Mouse (Mus musculus) embryonic facial prominence, embryonic 13.5 days (tissue): ENCODE measurements around the gene Ntrk2. TPM values are rescaled to one million over a fixed set of nuclear protein-coding genes. Genes with fewer than 3 reads are reported as not detected.
"Not testable (repeated sequence)": the region's sequence is repeated elsewhere in the genome, so short reads cannot be mapped to it uniquely, and the experiment has no call there.

Experiments
- ATAC-seq: fragments of 200-750 bp; cut with Nextera tagmentation; 2 replicates; pipeline ENCODE4 v1.8.0; 2017; ENCODE audit warnings: low read depth; ENCODE audit not compliant: insufficient number of reproducible peaks, insufficient read depth, low FRiP score, low TSS enrichment
- H3K27ac ChIP-seq: fragments of 300-500 bp; sonication (generic); 2 replicates; pipeline ENCODE4 v1.5.1; 2015; ENCODE audit warnings: moderate library complexity, mild to moderate bottlenecking, inconsistent platforms
- H3K27me3 ChIP-seq: fragments of 300-500 bp; sonication (generic); 2 replicates; pipeline ENCODE4 v1.6.1; 2015; ENCODE audit warnings: mild to moderate bottlenecking, inconsistent platforms
- H3K36me3 ChIP-seq: fragments of 300-500 bp; sonication (generic); 2 replicates; pipeline ENCODE4 v1.6.1; 2015; ENCODE audit warnings: mild to moderate bottlenecking, inconsistent platforms
- H3K4me1 ChIP-seq: fragments of 300-500 bp; sonication (generic); 2 replicates; pipeline ENCODE4 v1.6.1; 2015; ENCODE audit warnings: inconsistent platforms
- H3K4me2 ChIP-seq: fragments of 300-500 bp; sonication (generic); 2 replicates; pipeline ENCODE4 v1.6.1; 2015; ENCODE audit warnings: moderate library complexity, mild to moderate bottlenecking, inconsistent platforms
- H3K4me3 ChIP-seq: fragments of 300-500 bp; sonication (generic); 2 replicates; pipeline ENCODE4 v1.5.1; 2015; ENCODE audit warnings: mild to moderate bottlenecking, inconsistent platforms
- H3K9ac ChIP-seq: fragments of 300-500 bp; sonication (generic); 2 replicates; pipeline ENCODE4 v1.6.1; 2015; ENCODE audit warnings: mild to moderate bottlenecking, inconsistent platforms
- H3K9me3 ChIP-seq: fragments of 300-500 bp; sonication (generic); 2 replicates; pipeline ENCODE4 v1.6.1; 2016; ENCODE audit warnings: inconsistent platforms
- WGBS: fragments of 180-500 bp; shearing (Covaris S2); methylation state at CpG from one replicate; pipeline ENCODE4 v1.1.7; 2015; ENCODE audit warnings: mixed read lengths; 5-methylcytosine and 5-hydroxymethylcytosine counted together
- polyA plus RNA-seq: library from polyadenylated mRNA; unstranded; fragments of >200 nt; fragmentation: Nextera tagmentation; extraction: Ambion mirVana; gene quantifications from 2 replicates; pipeline ENCODE4 v1.2.1, GENCODE M21; 2015

The Ntrk2 gene
- polyA plus RNA-seq, 1 experiment from 2014 or later: 28.1 TPM

DNA sequence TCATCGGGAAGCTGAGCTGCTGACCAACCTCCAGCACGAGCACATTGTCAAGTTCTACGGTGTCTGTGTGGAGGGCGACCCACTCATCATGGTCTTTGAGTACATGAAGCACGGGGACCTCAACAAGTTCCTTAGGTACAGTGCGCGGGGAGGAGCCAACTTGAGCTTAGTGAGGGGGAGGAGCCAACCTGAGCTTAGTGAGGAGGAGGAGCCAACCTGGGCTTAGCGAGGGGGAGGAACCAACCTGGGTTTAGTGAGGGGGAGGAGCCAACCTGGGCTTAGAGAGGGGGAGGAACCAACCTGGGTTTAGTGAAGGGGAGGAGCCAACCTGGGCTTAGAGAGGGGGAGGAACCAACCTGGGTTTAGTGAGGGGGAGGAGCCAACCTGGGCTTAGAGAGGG is 248.0 kb downstream of the Ntrk2 start:
- not testable (repeated sequence) for H3K27ac ChIP-seq, H3K36me3 ChIP-seq, H3K4me3 ChIP-seq, H3K27me3 ChIP-seq, H3K4me2 ChIP-seq, ATAC-seq, H3K4me1 ChIP-seq, H3K9ac ChIP-seq, H3K9me3 ChIP-seq
- 79% methylated on average over 8 of the region's 8 CpGs for WGBS

- H3K4me3 ChIP-seq: no peak overlapping the region
- H3K27me3 ChIP-seq: peaks cover 4% of the 10 kb centered on the region; the same call in 1 of the 2 replicates
- no peak overlapping the region for H3K9ac ChIP-seq
- H3K4me1 ChIP-seq: peaks cover 7% of the 10 kb centered on the region; the same call in 1 of the 2 replicates
- ATAC-seq: no peak
- H3K27ac ChIP-seq: no peak overlapping the region
- H3K36me3 ChIP-seq: no peaks in the 10 kb centered on the region
- WGBS: 78% methylated on average over 4 of the region's 4 CpGs
- H3K9me3 ChIP-seq: no peaks in the 10 kb centered on the region
- H3K4me2 ChIP-seq: no peak overlapping the region
Observed at GRCm38 (mm10) chr13:59056859-59057258, 250.5 kb downstream of the Ntrk2 start.

DNA sequence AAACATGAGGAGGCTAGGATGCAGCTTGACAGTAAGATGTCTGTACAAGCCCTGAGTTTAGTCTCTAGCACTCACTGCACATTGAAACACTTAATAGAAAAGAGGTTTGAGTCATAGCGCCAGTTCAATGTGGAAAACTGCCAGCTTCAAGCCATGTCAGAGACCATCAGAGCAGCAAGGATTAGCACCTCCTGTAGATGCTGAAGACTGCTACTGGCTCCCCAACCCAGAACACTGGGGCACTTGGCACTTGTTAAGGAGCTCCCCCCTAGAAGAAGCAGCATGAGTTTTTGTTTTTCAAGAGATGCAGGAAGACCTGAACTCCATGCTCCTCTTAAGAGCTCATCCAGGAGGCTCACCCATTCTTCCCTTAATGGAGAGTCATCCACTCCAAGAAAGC is 251.5 kb downstream of the Ntrk2 start:
- 53% methylated on average over 1 of the region's 1 CpGs for WGBS
- Histone ChIP-seq H3K9ac (no peak overlapping the region), H3K4me1 (peaks cover 7% of the 10 kb centered on the region; the same call in 1 of the 2 replicates), H3K27ac (no peak overlapping the region), H3K4me3 (no peak overlapping the region), H3K27me3 (peaks cover 4% of the 10 kb centered on the region; the same call in 1 of the 2 replicates), H3K36me3 (no peaks in the 10 kb centered on the region), H3K9me3 (no peaks in the 10 kb centered on the region), H3K4me2 (no peak overlapping the region)
- ATAC-seq: no peak

DNA sequence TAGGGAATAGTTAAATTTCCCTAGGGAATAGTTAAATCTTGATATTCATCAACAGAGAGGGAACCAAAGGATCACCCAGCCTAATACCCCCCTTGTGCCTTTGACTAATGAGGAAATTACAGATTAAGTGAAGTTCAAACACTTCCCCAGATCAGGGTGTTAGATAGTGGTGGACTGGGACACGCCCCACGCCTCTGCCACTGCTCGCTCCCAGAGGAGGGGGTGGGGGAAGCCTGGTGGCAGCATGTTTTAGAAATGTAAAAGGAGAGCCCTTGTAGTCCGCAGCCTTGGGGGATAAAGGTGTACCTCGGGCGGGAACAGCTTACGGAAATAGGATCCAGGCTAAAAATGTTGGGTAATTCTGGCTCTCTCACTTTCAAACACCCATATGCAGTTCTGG is 252.7 kb downstream of the Ntrk2 start:
- Histone ChIP-seq H3K27ac (no peak overlapping the region), H3K4me3 (no peak overlapping the region), H3K4me2 (no peak overlapping the region), H3K36me3 (no peaks in the 10 kb centered on the region), H3K9me3 (no peaks in the 10 kb centered on the region), H3K4me1 (peaks cover 7% of the 10 kb centered on the region; the same call in 1 of the 2 replicates), H3K27me3 (peaks cover 4% of the 10 kb centered on the region; the same call in 1 of the 2 replicates), H3K9ac (no peak overlapping the region)
- WGBS: 15% methylated on average over 7 of the region's 7 CpGs
- no peak; the same call in 1 of the 2 replicates for ATAC-seq

DNA sequence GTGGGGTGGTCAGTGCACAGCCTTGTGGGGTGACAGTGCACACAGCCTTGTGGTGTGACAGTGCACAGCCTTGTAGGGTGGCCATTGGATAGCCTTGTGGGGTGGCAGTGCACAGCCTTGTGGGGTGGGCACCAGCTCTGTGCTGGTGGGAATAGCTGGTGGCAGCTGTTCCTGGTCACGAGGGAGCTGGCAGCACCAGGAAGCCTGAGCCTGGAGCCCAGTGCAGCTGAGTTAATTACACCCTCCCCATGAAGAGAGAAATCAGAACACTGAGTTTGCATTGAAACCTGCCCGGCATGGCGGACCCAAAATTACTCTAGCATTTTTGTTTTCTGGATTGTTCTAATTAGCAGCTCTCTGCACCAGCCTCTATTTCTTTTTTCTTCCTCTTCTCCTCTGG is 259.3 kb downstream of the Ntrk2 start:
- H3K36me3 ChIP-seq: no peaks in the 10 kb centered on the region
- H3K9me3 ChIP-seq: no peaks in the 10 kb centered on the region
- no peaks in the 10 kb centered on the region for H3K27me3 ChIP-seq
- no peak overlapping the region for H3K4me2 ChIP-seq
- WGBS: 74% methylated on average over 3 of the region's 3 CpGs
- no peak for ATAC-seq
- no peak overlapping the region for H3K9ac ChIP-seq
- no peaks in the 10 kb centered on the region for H3K4me1 ChIP-seq
- no peak overlapping the region for H3K27ac ChIP-seq
- no peak overlapping the region for H3K4me3 ChIP-seq

DNA sequence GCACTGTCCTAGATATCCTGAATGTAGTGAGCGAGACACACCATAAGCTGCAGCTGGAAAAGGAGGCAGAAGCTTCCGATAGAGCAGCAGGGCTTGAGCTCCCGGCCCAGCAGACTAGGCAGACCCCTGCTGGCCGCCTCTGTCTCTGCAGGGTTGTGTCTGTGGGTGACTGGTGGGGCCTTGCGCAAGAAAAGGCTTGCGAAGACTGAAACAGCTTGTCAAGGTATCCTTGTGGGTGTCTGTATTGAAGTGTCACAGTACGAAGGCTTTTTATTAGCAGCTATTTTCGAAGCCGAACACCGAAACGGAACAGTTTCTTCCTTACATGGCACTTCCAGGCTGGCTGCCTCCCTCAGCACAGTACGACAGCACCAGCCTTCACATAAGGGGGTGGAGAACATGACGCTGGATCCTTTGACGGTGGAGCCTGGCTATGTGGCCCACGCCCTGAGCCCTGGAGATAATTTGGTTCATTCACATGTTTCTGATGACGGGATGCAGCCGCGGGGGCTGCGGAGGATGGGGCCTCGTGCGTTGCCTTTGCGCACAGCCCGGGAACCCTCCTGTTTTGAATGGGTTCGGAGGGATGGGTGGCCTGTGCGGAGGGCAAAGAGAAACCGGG is 267.4 kb downstream of the Ntrk2 start:
- no peaks in the 10 kb centered on the region for H3K9me3 ChIP-seq
- ATAC-seq: 0 out of 2 replicates have a peak, but pooled peaks have one; percentile 52
- WGBS: 16% methylated on average over 26 of the region's 26 CpGs
- peak overlapping the region; percentile 54 for H3K4me2 ChIP-seq
- H3K27ac ChIP-seq: no peak overlapping the region
- H3K27me3 ChIP-seq: peaks cover 24% of the 10 kb centered on the region
- H3K9ac ChIP-seq: peak overlapping the region; percentile 49
- peaks cover 13% of the 10 kb centered on the region for H3K4me1 ChIP-seq
- H3K36me3 ChIP-seq: no peaks in the 10 kb centered on the region
- H3K4me3 ChIP-seq: peak overlapping the region; percentile 22

GRCm38 (mm10) chr13:59076489-59076888 is 270.1 kb downstream of the Ntrk2 start:
- Histone ChIP-seq H3K27ac (no peak overlapping the region), H3K9ac (no peak overlapping the region), H3K4me3 (no peak overlapping the region), H3K4me1 (peaks cover 19% of the 10 kb centered on the region), H3K36me3 (no peaks in the 10 kb centered on the region), H3K27me3 (peaks cover 24% of the 10 kb centered on the region), H3K9me3 (no peaks in the 10 kb centered on the region), H3K4me2 (no peak overlapping the region)
- WGBS: 77% methylated on average over 4 of the region's 4 CpGs
- ATAC-seq: no peak

- no peak overlapping the region for H3K27ac ChIP-seq
- no peak overlapping the region for H3K9ac ChIP-seq
- no peak for ATAC-seq
- no peak overlapping the region for H3K4me3 ChIP-seq
- no peak overlapping the region for H3K4me2 ChIP-seq
- no peaks in the 10 kb centered on the region for H3K36me3 ChIP-seq
- H3K9me3 ChIP-seq: no peaks in the 10 kb centered on the region
- H3K4me1 ChIP-seq: peaks cover 6% of the 10 kb centered on the region; the same call in 1 of the 2 replicates
- peaks cover 10% of the 10 kb centered on the region for H3K27me3 ChIP-seq
- 55% methylated on average over 7 of the region's 7 CpGs for WGBS
Observed at GRCm38 (mm10) chr13:59079761-59080461, 273.5 kb downstream of the Ntrk2 start.

- ATAC-seq: no peak
- Histone ChIP-seq H3K9me3 (no peaks in the 10 kb centered on the region), H3K4me1 (peaks cover 6% of the 10 kb centered on the region; the same call in 1 of the 2 replicates), H3K9ac (no peak overlapping the region), H3K27me3 (peaks cover 5% of the 10 kb centered on the region; the same call in 1 of the 2 replicates), H3K4me3 (no peak overlapping the region), H3K36me3 (no peaks in the 10 kb centered on the region), H3K27ac (no peak overlapping the region), H3K4me2 (no peak overlapping the region)
- WGBS: 69% methylated on average over 5 of the region's 5 CpGs
Observed at GRCm38 (mm10) chr13:59080468-59080867, 274.1 kb downstream of the Ntrk2 start.

GRCm38 (mm10) chr13:59089016-59089415 is 282.6 kb downstream of the Ntrk2 start:
- no peaks in the 10 kb centered on the region for H3K9me3 ChIP-seq
- H3K9ac ChIP-seq: no peak overlapping the region

DNA sequence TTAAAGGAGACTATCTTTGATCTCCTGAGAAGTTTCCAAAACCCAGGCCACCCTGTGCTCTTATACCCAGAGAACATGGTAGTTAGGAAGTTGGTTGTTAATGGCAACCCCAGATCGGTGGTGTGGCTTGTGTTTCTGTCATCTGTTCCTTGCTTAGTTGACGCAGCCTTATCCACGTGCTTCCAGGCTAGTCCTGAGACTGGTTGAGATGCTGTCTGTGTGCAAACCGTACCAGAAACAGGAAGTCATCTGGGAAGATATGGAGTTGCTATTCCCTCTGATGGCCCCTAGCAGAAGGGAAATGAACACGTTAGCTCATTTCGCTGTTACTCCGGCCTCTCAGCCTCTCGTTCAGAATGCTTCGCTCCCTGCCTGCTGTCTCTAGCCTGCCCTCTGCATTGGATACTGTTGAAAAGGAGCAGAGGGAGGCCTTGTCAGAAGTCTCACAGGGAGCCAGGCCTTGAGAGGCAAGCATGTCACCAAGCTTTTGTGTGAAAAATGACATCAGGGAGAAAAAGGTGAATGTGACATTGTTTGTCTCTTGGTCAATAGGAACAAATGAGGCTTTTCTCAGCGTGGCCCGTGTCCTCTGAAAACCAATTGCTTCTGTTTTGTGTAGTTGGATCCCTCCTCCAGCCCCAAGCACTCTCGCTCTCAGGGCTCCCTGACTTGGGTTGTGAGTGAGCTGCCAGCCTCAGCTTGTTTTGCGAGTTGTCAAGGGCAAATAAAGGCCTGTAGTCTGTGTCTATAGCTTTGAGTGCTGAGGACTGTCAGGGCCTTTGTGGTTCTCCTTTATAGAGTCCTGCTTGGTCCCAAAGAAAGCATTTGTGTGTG is 285.0 kb downstream of the Ntrk2 start:
- no peak for ATAC-seq
- no peak overlapping the region for H3K4me3 ChIP-seq
- H3K9me3 ChIP-seq: no peaks in the 10 kb centered on the region
- H3K27ac ChIP-seq: no peak overlapping the region
- no peak overlapping the region for H3K9ac ChIP-seq
- H3K27me3 ChIP-seq: no peaks in the 10 kb centered on the region
- H3K36me3 ChIP-seq: no peaks in the 10 kb centered on the region
- WGBS: 48% methylated on average over 13 of the region's 13 CpGs
- no peak overlapping the region for H3K4me2 ChIP-seq
- H3K4me1 ChIP-seq: peaks cover 20% of the 10 kb centered on the region

More at GRCm38 (mm10) chr13:59089016-59089415, 282.6 kb downstream of the Ntrk2 start:
- H3K4me2 ChIP-seq: no peak overlapping the region
- no peak overlapping the region for H3K4me3 ChIP-seq
- H3K27me3 ChIP-seq: no peaks in the 10 kb centered on the region
- no peak for ATAC-seq
- no peaks in the 10 kb centered on the region for H3K36me3 ChIP-seq
- no peak overlapping the region for H3K27ac ChIP-seq
- peaks cover 5% of the 10 kb centered on the region for H3K4me1 ChIP-seq
- 80% methylated on average over 4 of the region's 4 CpGs for WGBS
